Mouse (Mus musculus): ENCODE measurements at regions not wholly inside any gene's neighbourhood (a gene's known extent, or its start where the extent isn't known, plus 50 kb on each side); places are given as distances from the start of the nearest gene placed in this dataset.

DNA sequence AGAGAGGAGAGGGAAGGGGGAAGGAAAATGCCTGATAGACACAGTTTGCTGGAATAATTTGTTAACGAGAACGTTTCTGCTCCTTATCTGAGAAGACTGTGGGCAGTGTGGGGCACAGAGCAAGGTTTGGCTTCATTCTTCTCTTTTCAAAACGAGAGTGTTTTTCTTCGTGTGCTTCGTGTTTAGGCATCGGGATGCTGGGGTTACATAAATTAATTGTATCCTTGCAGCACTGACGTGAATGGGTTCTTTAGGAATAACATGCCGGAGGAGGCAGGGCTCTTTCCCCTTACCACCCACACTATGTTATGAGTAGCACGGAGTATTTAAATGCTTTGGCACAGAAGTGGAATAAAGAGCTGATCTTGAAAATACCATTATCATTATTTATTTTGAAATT is 110.9 kb upstream of the Hhip start:
- Histone ChIP-seq H3K27ac (replicated peaks) (no peak overlapping the region), H3K9me3 (no peaks in the 10 kb centered on the region), H3K4me3 (no peak overlapping the region), H3K9ac (no peak overlapping the region), H3K4me2 (no peak overlapping the region), H3K36me3 (no peaks in the 10 kb centered on the region), H3K4me1 (replicated peaks) (no peaks in the 10 kb centered on the region), H3K27me3 (no peaks in the 10 kb centered on the region)
- 57% methylated on average over 9 of the region's 9 CpGs for WGBS
- ATAC-seq (ENCODE audit: low FRiP score, low read depth): no peak

DNA sequence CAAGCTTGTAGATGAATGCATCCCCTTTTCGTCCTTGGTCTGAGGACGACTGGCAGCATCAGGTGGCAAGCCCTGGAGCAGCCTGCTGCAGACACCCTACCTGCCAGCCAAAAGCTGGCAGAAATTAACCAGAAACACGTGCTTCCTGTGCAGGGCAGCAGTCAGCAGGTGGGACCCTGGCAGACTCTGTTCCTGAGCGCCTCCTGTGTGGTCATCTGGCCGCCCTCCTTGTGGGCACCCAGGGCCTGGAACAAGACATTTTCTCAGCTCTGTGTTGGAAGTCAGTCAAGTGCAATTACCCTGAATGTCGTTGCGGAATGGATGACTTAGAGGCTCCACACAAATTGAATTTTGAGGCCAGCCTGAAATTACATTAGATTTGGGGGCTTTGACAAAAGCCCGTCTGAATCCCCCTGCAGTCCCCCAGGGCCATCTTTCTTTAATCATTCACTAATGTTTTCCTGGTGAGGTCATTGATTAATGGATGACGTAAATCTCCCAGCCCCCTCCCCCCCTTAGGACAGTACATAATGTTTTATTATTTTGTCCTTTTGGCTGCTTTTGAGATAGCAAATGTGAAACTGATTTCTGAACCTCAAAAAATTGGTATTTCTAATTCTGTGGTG is 91.8 kb upstream of the Hhip start:
- H3K27ac ChIP-seq (replicated peaks): no peak overlapping the region
- H3K9ac ChIP-seq: no peak overlapping the region
- no peaks in the 10 kb centered on the region for H3K4me1 ChIP-seq (replicated peaks)
- no peak overlapping the region for H3K4me2 ChIP-seq
- peak; percentile 61 for ATAC-seq (ENCODE audit: low FRiP score, low read depth)
- no peaks in the 10 kb centered on the region for H3K27me3 ChIP-seq
- no peak overlapping the region for H3K4me3 ChIP-seq
- H3K9me3 ChIP-seq: no peaks in the 10 kb centered on the region
- H3K36me3 ChIP-seq: no peaks in the 10 kb centered on the region
- 49% methylated on average over 9 of the region's 9 CpGs for WGBS

DNA sequence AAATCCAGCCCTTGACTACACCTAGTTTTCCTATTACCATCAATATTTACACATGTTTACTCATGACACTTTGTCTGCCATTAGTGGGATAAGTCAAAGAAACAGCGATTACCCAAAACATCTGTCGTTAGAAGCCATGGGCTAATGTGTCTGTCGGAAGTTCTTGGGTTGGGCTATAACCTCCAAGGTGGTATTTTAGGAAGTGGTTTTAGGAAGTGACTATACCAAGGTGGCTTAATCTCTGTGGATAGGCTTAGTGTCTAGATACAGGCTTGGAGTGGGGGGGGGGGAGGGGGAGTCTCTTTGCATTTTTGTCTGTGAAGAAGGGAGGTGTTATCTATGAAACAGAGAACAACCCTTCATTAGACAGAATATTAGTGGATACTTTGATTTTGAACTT is 90.1 kb upstream of the Hhip start:
- H3K9me3 ChIP-seq: no peaks in the 10 kb centered on the region
- no peaks in the 10 kb centered on the region for H3K27me3 ChIP-seq
- no peaks in the 10 kb centered on the region for H3K4me1 ChIP-seq (replicated peaks)
- no peak for ATAC-seq (ENCODE audit: low FRiP score, low read depth)
- no peak overlapping the region for H3K27ac ChIP-seq (replicated peaks)
- H3K36me3 ChIP-seq: no peaks in the 10 kb centered on the region
- H3K4me2 ChIP-seq: no peak overlapping the region
- H3K9ac ChIP-seq: no peak overlapping the region
- H3K4me3 ChIP-seq: no peak overlapping the region
- WGBS: 96% methylated on average over 3 of the region's 3 CpGs

DNA sequence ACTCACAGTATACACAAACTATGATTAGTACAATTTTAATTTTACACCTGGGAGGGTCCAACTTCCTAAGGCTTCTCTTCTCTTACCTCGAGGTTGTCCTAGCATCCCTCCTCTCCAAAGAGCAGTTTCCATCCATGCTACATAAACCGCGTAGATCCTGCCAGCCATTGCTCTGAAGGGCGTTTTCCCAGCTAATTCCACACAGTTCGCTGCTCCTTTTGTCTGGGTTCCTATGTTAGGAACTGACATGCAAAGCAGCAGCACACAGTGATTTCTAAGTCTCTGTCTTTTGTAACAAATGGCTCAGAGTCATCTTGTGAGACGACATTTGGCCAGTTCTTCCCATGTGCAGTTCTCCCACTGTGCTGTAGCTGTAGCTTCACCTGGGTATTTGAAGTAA is 80.7 kb upstream of the Hhip start:
- Histone ChIP-seq H3K4me1 (replicated peaks) (no peaks in the 10 kb centered on the region), H3K4me3 (no peak overlapping the region), H3K9ac (no peak overlapping the region), H3K4me2 (no peak overlapping the region), H3K27ac (replicated peaks) (no peak overlapping the region), H3K36me3 (no peaks in the 10 kb centered on the region), H3K9me3 (no peaks in the 10 kb centered on the region), H3K27me3 (no peaks in the 10 kb centered on the region)
- WGBS: 49% methylated on average over 6 of the region's 6 CpGs
- no peak for ATAC-seq (ENCODE audit: low FRiP score, low read depth)

DNA sequence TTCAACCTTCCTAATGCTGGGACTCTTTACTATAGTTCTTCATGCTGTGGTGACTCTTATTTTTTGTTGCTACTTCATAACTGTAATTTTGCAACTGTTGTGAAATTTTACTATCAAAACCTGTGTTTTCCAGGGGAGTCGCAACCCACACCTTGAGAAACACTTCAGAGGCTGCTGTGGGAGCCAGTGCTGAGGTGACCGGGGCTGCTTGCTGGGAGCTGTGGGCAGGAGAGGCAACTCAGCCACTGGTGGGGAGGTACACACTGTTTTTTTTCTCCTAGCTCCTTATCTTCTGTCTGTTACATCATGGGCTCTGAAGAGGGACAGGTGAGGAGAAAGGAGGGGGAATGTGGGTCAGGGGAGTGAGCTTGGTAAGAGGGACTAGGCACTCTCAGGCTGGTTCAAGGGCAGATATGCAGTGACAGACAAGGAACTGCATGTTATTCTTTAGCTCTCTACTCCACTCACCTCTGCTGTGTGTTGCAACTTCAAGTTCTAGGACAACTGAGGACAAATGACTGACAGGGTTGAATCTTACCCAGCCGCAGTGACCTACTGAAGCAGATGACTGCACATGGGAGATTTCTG is 62.7 kb upstream of the Hhip start:
- Histone ChIP-seq H3K4me3 (no peak overlapping the region), H3K4me2 (no peak overlapping the region), H3K27me3 (no peaks in the 10 kb centered on the region), H3K9ac (no peak overlapping the region), H3K27ac (replicated peaks) (no peak overlapping the region), H3K4me1 (replicated peaks) (no peaks in the 10 kb centered on the region), H3K9me3 (no peaks in the 10 kb centered on the region), H3K36me3 (no peaks in the 10 kb centered on the region)
- ATAC-seq (ENCODE audit: low FRiP score, low read depth): no peak
- WGBS: 89% methylated on average over 3 of the region's 3 CpGs

DNA sequence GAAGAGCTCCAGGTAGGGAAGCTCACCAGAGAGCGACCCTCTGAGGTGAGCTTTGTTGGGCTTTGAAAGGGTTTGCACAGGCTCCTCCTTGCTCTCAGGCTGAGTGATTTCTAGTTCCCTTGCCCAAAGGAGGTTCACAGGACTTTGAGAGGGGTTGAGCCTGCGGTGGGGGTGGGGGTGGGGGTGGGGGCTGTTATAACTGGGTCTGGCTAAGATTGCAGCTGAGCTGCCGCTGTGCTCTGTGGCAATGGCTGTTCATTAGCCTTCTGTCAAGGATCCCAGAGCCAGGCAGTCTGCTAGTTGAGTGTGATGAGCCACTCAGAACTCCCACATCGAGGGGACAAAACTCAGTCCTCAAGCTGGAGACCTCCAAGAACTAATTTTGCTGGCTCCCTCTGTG is 59.5 kb upstream of the Hhip start:
- Histone ChIP-seq H3K27ac (replicated peaks) (no peak overlapping the region), H3K36me3 (no peaks in the 10 kb centered on the region), H3K27me3 (no peaks in the 10 kb centered on the region), H3K4me2 (no peak overlapping the region), H3K9ac (no peak overlapping the region), H3K4me3 (no peak overlapping the region), H3K4me1 (replicated peaks) (no peaks in the 10 kb centered on the region), H3K9me3 (no peaks in the 10 kb centered on the region)
- whole genome bisulfite sequencing: 55% methylated on average over 4 of the region's 4 CpGs
- ATAC-seq (ENCODE audit: low FRiP score, low read depth): no peak

Measured in hindbrain, embryonic 15.5 days (tissue).